Mouse (Mus musculus) erythroblast, embryonic 14.5 days (primary cell): Measurements from ENCODE around the gene Cxadr. TPM values are rescaled to one million over a fixed set of nuclear protein-coding genes. Genes with fewer than 3 reads are reported as not detected.

ENCODE experiments used
- H3K27me3 ChIP-seq: 2 replicates; pipeline ENCODE4 v1.6.1; 2012; ENCODE audit warnings: inconsistent platforms; ENCODE audit not compliant: control insufficient read depth
- H3K36me3 ChIP-seq: 2 replicates; pipeline ENCODE4 v1.6.1; 2012; ENCODE audit warnings: mild to moderate bottlenecking, inconsistent platforms; ENCODE audit not compliant: control insufficient read depth
- H3K4me1 ChIP-seq: 2 replicates; pipeline ENCODE4 v1.6.1; 2012; ENCODE audit warnings: inconsistent platforms; ENCODE audit not compliant: control insufficient read depth
- H3K4me3 ChIP-seq: replicated peaks from 2 replicates; pipeline ENCODE3; 2012; ENCODE audit warnings: moderate library complexity, mild to moderate bottlenecking, inconsistent platforms
- H3K9me3 ChIP-seq: 2 replicates; pipeline ENCODE4 v1.6.1; 2012; ENCODE audit warnings: low read length, inconsistent platforms, mixed read lengths; ENCODE audit not compliant: control insufficient read depth
- GATA1 ChIP-seq: IDR thresholded peaks from 2 replicates; pipeline ENCODE4 v1.6.1; 2012; ENCODE audit warnings: low read length, inconsistent platforms, mixed read lengths
- TAL1 ChIP-seq: IDR thresholded peaks from 3 replicates; pipeline ENCODE4 v1.6.1; 2012; ENCODE audit warnings: low read length, inconsistent platforms, mixed read lengths
- polyA plus RNA-seq: library from polyadenylated mRNA; stranded (reverse); fragments of >175 nt; gene quantifications from 2 replicates; pipeline ENCODE4 v1.2.3, GENCODE M21; 2012

Gene Cxadr
- polyA plus RNA-seq, 1 experiment = not detected

DNA sequence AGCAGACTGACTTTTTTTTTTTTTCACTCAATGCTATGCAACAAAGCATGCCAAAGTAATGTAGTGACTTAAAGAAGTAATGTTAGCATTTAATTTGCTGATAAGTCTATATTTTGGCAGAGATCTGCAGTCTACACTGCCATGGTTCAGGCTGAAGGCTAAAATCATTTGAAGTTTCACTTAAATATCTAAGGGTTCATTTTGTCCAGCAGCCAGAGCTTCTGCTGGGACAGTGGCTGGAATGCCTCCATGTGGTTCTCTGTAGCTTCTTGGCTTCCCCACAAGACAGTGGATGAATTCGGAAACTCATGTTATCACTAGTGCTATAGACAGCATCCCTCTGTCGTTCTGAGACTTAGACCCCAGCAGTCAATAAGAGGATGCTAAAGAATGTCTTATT, 105.4 kb downstream of the Cxadr start:
- H3K36me3 ChIP-seq = no peaks in the 10 kb centered on the region
- no peaks in the 10 kb centered on the region for H3K27me3 ChIP-seq
- no peaks in the 10 kb centered on the region for H3K4me1 ChIP-seq
- no peaks in the 10 kb centered on the region for H3K9me3 ChIP-seq
- no peak overlapping the region for H3K4me3 ChIP-seq
- TF ChIP-seq GATA1 = no peak
- no peak for TF ChIP-seq TAL1

- TF ChIP-seq GATA1 (no peak), TAL1 (no peak)
- Histone ChIP-seq H3K4me3 (no peak overlapping the region), H3K36me3 (no peaks in the 10 kb centered on the region), H3K4me1 (no peaks in the 10 kb centered on the region), H3K9me3 (no peaks in the 10 kb centered on the region), H3K27me3 (no peaks in the 10 kb centered on the region)
Observed at GRCm38 (mm10) chr16:78407855-78408254, 106.6 kb downstream of the Cxadr start.

Other genes starting within 250 kb of the Cxadr start
- gene Btg3, start 75.7 kb downstream of the Cxadr start, polyA plus RNA-seq = 0.73 and 1.2 TPM in 2 replicates